Mouse (Mus musculus): ENCODE results near the gene Rgs12.

Gene Rgs12

GRCm38 (mm10) chr5:34948861-34949760 is at the start of gene Rgs12:
Rgs12 (plus strand) TSS chr5:34949445.
- peak; percentile 64 for DNase-seq (ENCODE audit: extremely low read depth, low read depth)

- no peak for DNase-seq (ENCODE audit: extremely low read depth, low read depth)
These were observed 49.3 kb upstream of the Rgs12 start for GRCm38 (mm10) chr5:34899787-34900469.

- DNase-seq (ENCODE audit: extremely low read depth, low read depth): no peak
These were observed 46.9 kb upstream of the Rgs12 start for GRCm38 (mm10) chr5:34902371-34902770.

GRCm38 (mm10) chr5:34902811-34903385 is 46.3 kb upstream of the Rgs12 start:
- no peak for DNase-seq (ENCODE audit: extremely low read depth, low read depth)

GRCm38 (mm10) chr5:34904412-34904811 is 44.8 kb upstream of the Rgs12 start:
- no peak for DNase-seq (ENCODE audit: extremely low read depth, low read depth)

GRCm38 (mm10) chr5:34907230-34907629 is 42.0 kb upstream of the Rgs12 start:
- no peak for DNase-seq (ENCODE audit: extremely low read depth, low read depth)

GRCm38 (mm10) chr5:34907910-34908725 is 41.1 kb upstream of the Rgs12 start, which contains the start of gene Msantd1:
Msantd1 (plus strand) TSS chr5:34908012.
- no peak for DNase-seq (ENCODE audit: extremely low read depth, low read depth)

GRCm38 (mm10) chr5:34908726-34909633 is 40.3 kb upstream of the Rgs12 start:
- DNase-seq (ENCODE audit: extremely low read depth, low read depth): no peak

GRCm38 (mm10) chr5:34909634-34910503 is 39.4 kb upstream of the Rgs12 start:
- DNase-seq (ENCODE audit: extremely low read depth, low read depth): no peak

GRCm38 (mm10) chr5:34910504-34910815 is 38.8 kb upstream of the Rgs12 start:
- no peak for DNase-seq (ENCODE audit: extremely low read depth, low read depth)

GRCm38 (mm10) chr5:34915801-34916200 is 33.4 kb upstream of the Rgs12 start:
- peak; percentile 62 for DNase-seq (ENCODE audit: extremely low read depth, low read depth)

GRCm38 (mm10) chr5:34917234-34917655 is 32.0 kb upstream of the Rgs12 start:
- DNase-seq (ENCODE audit: extremely low read depth, low read depth): no peak

GRCm38 (mm10) chr5:34918785-34919184 is 30.5 kb upstream of the Rgs12 start:
- DNase-seq (ENCODE audit: extremely low read depth, low read depth): peak; percentile 74

- DNase-seq (ENCODE audit: extremely low read depth, low read depth): no peak
These were observed 26.7 kb upstream of the Rgs12 start for GRCm38 (mm10) chr5:34922531-34922930.

GRCm38 (mm10) chr5:34923920-34924319 is 25.3 kb upstream of the Rgs12 start:
- DNase-seq (ENCODE audit: extremely low read depth, low read depth): peak; percentile 60

GRCm38 (mm10) chr5:34924519-34924918 is 24.7 kb upstream of the Rgs12 start:
- no peak for DNase-seq (ENCODE audit: extremely low read depth, low read depth)

- DNase-seq (ENCODE audit: extremely low read depth, low read depth): no peak
These were observed 21.6 kb upstream of the Rgs12 start for GRCm38 (mm10) chr5:34927648-34928047.

GRCm38 (mm10) chr5:34930151-34930975 is 18.9 kb upstream of the Rgs12 start:
- no peak for DNase-seq (ENCODE audit: extremely low read depth, low read depth)

All from MEL-GATA-1-ER (cell line).